Mouse (Mus musculus) spleen, embryonic (tissue): ENCODE results near the gene Mtmr4.

ENCODE experiments used
- CTCF ChIA-PET: fragments of 350-600 bp; sonication (Branson Sonifier 250); formaldehyde crosslinking; loops from one replicate; lab custom pipeline; 2022; lab: Charles Lee

Gene Mtmr4

GRCm38 (mm10) chr11:87609264-87609663 lies 17.3 kb downstream of the Mtmr4 start:
- CTCF ChIA-PET, result interaction anchor here (0.6 kb wide), 1 partner anchor 1698 kb away, joined by 3 read pairs; no protein-coding TSS in a partner anchor

- CTCF ChIA-PET, result no interaction called here
Observed at GRCm38 (mm10) chr11:87611547-87611946, 19.6 kb downstream of the Mtmr4 start.

- CTCF ChIA-PET, result interaction anchor here (0.6 kb wide), 1 partner anchor 35 kb away, joined by 4 read pairs; no protein-coding TSS in a partner anchor
Observed at GRCm38 (mm10) chr11:87613972-87614371, 22.0 kb downstream of the Mtmr4 start.

GRCm38 (mm10) chr11:87615551-87615950 lies 23.6 kb downstream of the Mtmr4 start:
- CTCF ChIA-PET, result no interaction called here

GRCm38 (mm10) chr11:87615952-87616351 lies 24.0 kb downstream of the Mtmr4 start:
- CTCF ChIA-PET, result no interaction called here

- CTCF ChIA-PET, result no interaction called here
Observed at GRCm38 (mm10) chr11:87616790-87617474, 25.0 kb downstream of the Mtmr4 start, which contains the start of gene Hsf5. Gene Hsf5, plus strand, starts transcription at chr11:87617164.

GRCm38 (mm10) chr11:87617606-87618005 lies 25.6 kb downstream of the Mtmr4 start:
- CTCF ChIA-PET, result interaction anchor here (0.6 kb wide), 1 partner anchor 150 kb away, joined by 4 read pairs; no protein-coding TSS in a partner anchor

- CTCF ChIA-PET, result no interaction called here
Observed at GRCm38 (mm10) chr11:87623160-87623559, 31.2 kb downstream of the Mtmr4 start.

GRCm38 (mm10) chr11:87629859-87630258 lies 37.9 kb downstream of the Mtmr4 start:
- CTCF ChIA-PET, result no interaction called here

GRCm38 (mm10) chr11:87638793-87639192 lies 46.8 kb downstream of the Mtmr4 start:
- CTCF ChIA-PET, result no interaction called here

- CTCF ChIA-PET, result no interaction called here
Observed at GRCm38 (mm10) chr11:87639206-87639605, 47.2 kb downstream of the Mtmr4 start.

- CTCF ChIA-PET, result no interaction called here
Observed at GRCm38 (mm10) chr11:87642865-87643264, 50.9 kb downstream of the Mtmr4 start.

- CTCF ChIA-PET, result interaction anchor here (0.8 to 1.1 kb wide), 2 partner anchors 16 to 23 kb away, joined by 3 read pairs; no protein-coding TSS in a partner anchor
Observed at GRCm38 (mm10) chr11:87654693-87655092, 62.7 kb downstream of the Mtmr4 start.

- CTCF ChIA-PET, result no interaction called here
Observed at GRCm38 (mm10) chr11:87659216-87659615, 67.3 kb downstream of the Mtmr4 start.

GRCm38 (mm10) chr11:87662407-87662806 lies 70.4 kb downstream of the Mtmr4 start, which contains the start of gene Rnf43:
Gene Rnf43, plus strand, starts transcription at chr11:87662722.
- CTCF ChIA-PET, result no interaction called here

GRCm38 (mm10) chr11:87662822-87663221 lies 70.9 kb downstream of the Mtmr4 start:
- CTCF ChIA-PET, result no interaction called here

GRCm38 (mm10) chr11:87663948-87664347 lies 72.0 kb downstream of the Mtmr4 start:
- CTCF ChIA-PET, result interaction anchor here (1.4 kb wide), 1 partner anchor 77 kb away, joined by 3 read pairs; no protein-coding TSS in a partner anchor

- CTCF ChIA-PET, result interaction anchor here (0.6 to 1.4 kb wide), 2 partner anchors 76 to 1419 kb away, joined by 3 to 5 read pairs; no protein-coding TSS in a partner anchor
Observed at GRCm38 (mm10) chr11:87664521-87664920, 72.6 kb downstream of the Mtmr4 start.

- CTCF ChIA-PET, result interaction anchor here (0.6 kb wide), 1 partner anchor 1419 kb away, joined by 5 read pairs; no protein-coding TSS in a partner anchor
Observed at GRCm38 (mm10) chr11:87665224-87665623, 73.3 kb downstream of the Mtmr4 start.

- CTCF ChIA-PET, result no interaction called here
Observed at GRCm38 (mm10) chr11:87665658-87666057, 73.7 kb downstream of the Mtmr4 start.
